Mouse (Mus musculus) granulocyte monocyte progenitor cell, adult 5-6 weeks (primary cell): ENCODE data around the gene Arhgap1. TPM values are rescaled to one million over a fixed set of nuclear protein-coding genes. Genes with fewer than 3 reads are reported as not detected.
A peak's percentile ranks its signal among the peaks of the same experiment; 100 is the strongest.

Experiments used
- ATAC-seq: replicated peaks from 2 replicates; pipeline ENCODE4 v1.8.0; 2016; ENCODE audit warnings: mild to moderate bottlenecking, moderate TSS enrichment, inconsistent platforms; ENCODE audit not compliant: poor library complexity, severe bottlenecking
- total RNA-seq, 2 experiments: library from RNA; stranded (forward) in 1 of 2; stranded (reverse) in 1 of 2; fragments of 200-712, 200-1000 nt in 1 of 2; fragments of >200 nt in 1 of 2; fragmentation: Nextera tagmentation in 1 of 2; gene quantifications; 2 replicates each; pipeline ENCODE4 v1.2.3; 2014 to 2017

The Arhgap1 gene
- total RNA-seq, 2 experiments from 2014 or later: 33.2 to 66.5 TPM

DNA sequence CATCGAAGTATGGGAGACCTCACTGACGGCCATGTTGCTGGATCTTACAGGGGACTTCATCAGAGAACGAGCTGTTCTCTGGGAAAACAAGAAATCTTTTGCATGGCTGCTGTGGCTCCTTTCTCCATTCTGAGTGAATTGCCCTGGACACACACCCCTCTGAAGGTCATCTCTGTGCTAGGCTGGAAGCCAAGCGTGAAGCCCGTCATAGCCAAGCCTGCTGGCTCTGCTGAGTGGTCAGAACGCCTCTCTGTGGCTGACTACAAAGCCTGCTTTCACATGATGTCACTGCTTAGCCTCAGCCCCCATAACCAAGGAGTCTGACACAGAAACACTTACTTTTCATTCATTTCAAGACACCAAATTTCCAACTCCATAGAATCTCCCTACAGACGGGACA, 39.8 kb downstream of the Arhgap1 start:
- ATAC-seq: no peak

DNA sequence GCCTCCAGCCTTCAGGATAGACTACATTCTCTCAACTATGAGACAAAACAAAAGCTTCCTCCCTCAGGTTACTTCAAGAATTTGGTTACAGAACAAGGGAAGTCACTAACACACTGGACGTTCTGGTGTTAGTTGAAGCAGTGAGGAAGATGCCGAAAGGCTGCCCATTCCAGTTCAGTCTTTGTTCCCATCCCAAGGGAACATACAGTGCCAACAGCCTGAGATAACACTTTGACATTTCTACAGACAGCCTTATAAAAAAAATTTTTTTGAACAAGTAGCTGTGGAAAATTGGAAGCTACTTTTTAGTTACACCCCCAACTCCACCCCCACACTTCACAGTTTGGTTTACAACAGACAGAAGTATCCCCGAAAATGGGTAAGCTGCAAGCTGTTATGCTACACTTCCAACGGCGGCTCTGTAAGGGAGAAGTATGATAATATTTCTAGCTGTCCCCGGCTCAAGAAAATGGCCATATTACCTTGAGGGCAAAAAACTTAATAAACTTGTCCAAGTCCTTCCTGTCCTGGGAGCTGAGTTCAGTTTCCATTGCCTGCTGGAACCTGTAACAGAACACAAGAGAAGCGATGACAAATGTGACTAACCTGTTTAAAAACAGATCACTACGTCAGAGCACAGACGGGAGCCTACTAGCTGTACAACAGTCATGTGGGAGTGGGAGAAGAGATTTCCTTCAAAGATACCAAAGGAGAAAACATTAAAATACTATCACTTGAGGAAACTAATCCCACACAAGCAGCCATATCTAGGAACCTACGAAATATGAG, 46.0 kb downstream of the Arhgap1 start:
- ATAC-seq: no peak

DNA sequence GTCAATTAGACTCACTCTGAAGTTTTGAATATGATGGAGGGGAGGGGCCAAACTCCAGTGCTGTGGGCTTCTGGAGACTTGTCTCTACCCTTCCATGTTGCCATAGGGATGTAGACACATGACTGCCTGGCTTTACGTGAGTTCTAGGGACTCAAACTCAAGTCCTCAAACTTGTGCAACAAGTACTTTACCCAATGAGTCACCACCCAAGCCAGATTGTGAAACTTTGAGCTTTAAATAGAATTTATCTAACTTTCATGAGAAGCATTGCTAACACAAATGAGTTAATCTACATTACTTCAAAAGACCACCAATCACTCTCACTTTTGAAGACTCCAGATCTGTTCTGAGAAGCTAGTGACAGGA, 46.5 kb downstream of the Arhgap1 start:
- peak; percentile 100 for ATAC-seq

DNA sequence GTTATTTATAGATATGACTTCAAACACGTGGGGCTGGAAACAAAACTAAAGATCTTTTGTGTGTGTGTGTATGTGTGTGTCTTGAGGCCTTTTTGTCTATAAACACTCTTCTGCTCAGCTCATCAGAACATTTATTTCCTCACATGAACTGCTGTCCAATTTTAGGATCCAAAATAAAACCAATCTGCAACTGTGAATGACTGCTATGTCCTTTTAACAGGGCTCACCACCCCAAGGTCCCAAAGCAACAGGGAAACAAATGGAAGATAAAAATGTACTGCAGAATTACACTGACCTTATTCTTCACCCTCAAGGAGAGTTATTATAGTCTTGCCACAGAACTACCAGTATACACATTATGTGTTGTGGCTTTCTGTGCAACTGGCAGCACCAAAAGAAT, 49.6 kb downstream of the Arhgap1 start:
- no peak for ATAC-seq

DNA sequence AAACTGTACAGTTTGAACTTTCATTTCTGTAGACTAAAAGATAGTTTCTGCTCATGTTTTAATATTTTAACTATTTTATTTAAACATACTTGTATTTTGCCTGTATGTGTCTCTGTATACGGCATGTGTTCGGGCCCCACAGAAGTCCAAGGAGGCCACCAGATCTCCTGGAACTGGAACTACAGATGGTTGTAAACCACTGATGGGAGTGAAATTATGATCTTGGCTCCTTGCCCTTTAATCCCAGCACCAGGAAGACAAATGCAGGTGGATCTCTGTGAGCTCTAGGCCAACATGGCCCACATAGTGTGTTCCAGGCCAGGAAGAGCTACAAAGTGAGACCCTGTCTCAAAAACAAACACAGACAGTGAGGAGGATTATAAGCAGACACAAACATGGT, 51.7 kb downstream of the Arhgap1 start:
- no peak for ATAC-seq

DNA sequence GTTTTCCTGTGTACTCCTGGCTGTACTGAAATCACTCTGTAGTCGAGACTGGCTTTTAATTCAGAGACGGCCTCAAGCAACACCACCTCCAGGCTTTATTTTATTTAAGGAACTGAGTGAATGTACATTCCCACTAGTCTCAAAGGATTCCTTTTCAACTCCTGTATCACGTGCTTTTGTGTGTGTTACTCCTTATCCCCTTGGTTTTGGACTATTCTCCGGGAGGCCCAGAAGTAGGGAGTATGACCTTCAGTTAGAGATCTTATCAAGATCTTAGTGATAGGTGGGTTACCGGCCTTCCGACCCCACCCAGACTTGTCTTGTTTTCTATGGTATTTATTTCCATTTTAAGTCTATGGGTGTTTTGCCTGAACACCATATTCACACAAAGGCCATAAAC, 56.1 kb downstream of the Arhgap1 start:
- ATAC-seq: no peak

DNA sequence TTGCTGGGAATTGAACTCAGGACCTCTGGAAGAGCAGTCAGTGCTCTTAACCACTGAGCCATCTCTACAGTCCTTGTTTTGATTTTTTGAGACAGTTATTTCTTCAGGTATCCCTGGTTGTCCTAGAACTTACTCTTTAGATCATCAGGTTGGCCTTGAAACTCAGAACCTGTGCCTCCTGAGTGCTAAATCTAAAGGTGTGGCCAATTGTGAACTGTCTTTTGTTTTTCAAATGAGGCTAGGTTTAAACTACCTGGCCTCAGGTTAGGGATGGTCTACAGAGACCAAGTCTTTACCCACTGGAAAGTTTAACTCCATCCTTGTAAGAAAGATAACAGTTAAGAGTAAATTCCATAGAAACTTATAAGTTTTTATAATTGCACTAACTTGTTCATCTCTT, 56.8 kb downstream of the Arhgap1 start:
- no peak for ATAC-seq

DNA sequence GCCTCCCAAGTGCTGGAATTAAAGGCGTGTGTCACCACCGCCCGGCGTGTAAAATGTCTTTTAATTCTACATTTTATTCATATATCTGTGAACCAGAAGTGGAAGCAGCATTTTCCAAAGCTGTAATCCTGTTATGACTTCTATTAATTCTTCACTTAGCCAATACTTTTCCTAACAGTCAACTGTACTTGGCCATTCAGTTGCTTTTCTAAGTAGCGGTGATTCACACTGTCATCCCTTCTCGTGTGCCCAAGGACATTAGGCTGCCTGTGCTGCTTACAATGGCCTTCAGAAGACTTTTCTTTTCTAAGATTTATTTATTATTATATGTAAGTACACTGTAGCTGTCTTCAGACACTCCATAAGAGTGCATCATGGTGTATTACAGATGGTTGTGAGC, 58.7 kb downstream of the Arhgap1 start:
- no peak for ATAC-seq

DNA sequence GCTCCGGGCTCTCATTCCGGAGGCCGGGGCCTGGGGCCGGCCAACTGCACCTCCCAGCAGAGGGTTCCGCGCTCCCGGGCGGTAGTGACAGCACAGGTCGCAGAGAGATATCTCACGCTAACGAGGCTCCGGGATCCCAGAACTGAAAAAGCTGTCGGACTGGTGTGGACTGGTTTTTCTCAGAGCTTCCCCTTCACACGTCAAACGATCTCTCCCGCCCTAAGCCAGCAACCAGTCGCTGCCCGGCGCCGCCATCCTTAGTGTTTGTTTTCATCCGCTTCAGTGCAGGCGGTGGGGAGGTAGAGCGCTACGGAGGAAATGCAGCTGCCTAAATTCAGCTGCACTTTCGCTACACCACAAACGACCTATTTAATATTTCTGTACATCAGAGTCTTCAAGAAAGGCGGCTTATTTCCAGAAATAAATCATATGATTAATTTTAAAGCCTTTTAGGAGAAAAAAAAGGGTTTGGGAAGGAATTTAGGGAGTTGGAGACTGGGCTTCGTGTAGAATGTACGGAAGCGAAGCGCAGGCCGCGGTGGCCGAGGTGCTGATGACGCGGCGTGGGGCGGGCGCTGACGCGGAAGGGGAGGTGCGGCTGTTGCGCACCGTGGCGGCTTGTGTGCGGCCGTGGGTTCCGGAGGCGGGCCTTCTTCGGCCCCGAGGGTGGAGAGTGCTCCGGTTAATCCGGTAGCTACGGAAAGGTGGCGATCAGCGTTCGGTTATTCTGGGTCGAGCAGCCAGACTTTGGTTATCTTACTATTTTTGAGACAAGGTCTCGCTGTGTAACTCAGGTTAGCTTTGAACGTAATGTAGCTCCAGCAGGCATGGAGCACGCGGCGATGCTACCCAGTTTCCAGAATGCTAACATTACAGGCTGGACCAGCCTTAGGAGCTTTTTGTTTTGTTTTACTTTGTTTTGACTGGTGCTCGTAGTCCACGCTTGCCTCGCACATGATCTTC, 60.9 kb downstream of the Arhgap1 start, which contains the start of the genes Atg13 and Harbi1:
Atg13 (minus strand) TSS at position 305 of the 963 bp plus-strand sequence.
Harbi1 (plus strand) TSS at position 581 of the 963 bp plus-strand sequence.
- ATAC-seq: peak; percentile 97

DNA sequence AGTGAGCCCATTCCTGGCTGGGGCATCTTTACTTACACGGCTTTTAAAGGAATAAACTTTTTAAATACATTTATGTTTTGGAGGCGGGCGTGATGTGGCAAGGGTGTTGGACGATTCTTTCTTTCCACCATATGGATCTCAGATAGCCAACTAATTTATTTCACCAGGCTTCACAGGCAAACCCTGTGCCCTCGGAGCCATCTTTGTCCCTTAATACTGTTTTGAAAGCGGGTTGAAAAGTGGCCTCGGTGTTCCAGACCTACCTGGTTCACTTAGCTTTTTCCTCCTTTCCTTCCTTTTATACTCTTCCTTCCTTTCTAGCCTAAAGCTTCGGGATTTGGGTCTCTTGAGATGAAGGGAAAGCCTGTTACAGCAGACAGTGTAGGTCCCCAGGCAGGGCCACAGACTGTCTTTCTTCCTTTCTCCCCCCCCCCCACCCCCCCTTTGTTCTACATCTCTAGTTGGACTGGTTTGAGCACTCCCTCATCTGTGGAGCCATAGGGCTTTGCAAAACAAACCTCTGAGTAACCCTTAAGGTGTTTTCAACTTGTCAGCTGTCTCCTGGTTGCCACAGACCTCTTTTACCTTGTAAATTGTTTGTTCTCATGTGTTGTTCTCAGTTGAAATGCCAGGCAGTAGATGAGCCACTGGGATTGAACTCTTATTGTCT, 61.7 kb downstream of the Arhgap1 start:
- ATAC-seq: no peak

DNA sequence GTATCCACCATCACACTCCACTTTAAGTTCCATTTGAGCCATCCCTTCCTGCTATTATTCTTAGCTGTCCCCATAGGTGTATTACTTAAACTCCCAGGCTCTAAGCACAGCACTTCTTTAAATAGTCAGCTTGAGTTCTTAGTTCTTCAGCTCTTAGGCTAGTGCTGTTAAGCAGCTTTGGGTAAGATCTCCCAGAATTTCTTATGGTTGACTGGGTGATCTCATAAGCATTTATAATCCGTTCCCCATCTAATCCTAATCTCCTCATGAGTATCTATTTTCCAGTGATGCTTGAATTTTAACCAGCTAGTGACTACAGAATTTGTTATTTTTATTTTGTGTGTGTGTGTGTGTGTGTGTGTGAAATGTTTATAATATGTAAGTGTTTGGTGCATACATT, 65.3 kb downstream of the Arhgap1 start:
- ATAC-seq: no peak

DNA sequence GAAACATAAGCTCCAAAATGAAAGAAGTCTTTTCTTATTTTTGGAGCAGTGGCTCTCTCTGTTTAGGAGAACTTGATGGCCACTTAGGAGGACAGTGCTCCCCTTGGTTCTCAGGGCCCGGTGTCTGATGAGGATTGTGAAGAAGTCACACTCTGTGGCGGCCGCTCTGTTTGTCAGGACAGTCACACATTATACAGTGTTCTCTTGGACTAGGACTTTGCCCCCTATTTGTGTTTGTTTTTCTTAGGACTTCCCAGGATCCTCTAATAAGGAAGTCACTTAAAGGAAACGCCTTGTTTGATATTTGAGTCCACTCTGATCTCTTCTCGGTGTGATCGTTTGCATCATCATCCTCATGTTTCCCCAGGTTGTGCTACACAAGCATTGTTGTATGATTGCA, 68.6 kb downstream of the Arhgap1 start:
- no peak for ATAC-seq

Other genes starting within 250 kb of the Arhgap1 start
- gene 1110051M20Rik, start 205.2 kb upstream of the Arhgap1 start, total RNA-seq (2014; fragmentation: Nextera tagmentation): 8.8 and 9.6 TPM in 2 replicates
- gene 1110051M20Rik, start 205.2 kb upstream of the Arhgap1 start, total RNA-seq (2017): 5.8 and 6.7 TPM in 2 replicates
- gene Lrp4, start 192.3 kb upstream of the Arhgap1 start, total RNA-seq (2014; fragmentation: Nextera tagmentation): 2.6 and 2.8 TPM in 2 replicates
- 5.2 and 5.4 TPM in 2 replicates for gene Lrp4, start 192.3 kb upstream of the Arhgap1 start, total RNA-seq (2017)
- 44.9 and 84.2 TPM in 2 replicates for gene Ckap5, start 123.1 kb upstream of the Arhgap1 start, total RNA-seq (2014; fragmentation: Nextera tagmentation)
- gene Ckap5, start 123.1 kb upstream of the Arhgap1 start, total RNA-seq (2017): 80.5 and 87.9 TPM in 2 replicates
- not detected in 2 replicates for gene F2, start 13.4 kb upstream of the Arhgap1 start, total RNA-seq (2014; fragmentation: Nextera tagmentation)
- not detected in 2 replicates for gene F2, start 13.4 kb upstream of the Arhgap1 start, total RNA-seq (2017)
- 7.0 and 10.3 TPM in 2 replicates for gene Zfp408, start 69 bp upstream of the Arhgap1 start, total RNA-seq (2014; fragmentation: Nextera tagmentation)
- gene Zfp408, start 69 bp upstream of the Arhgap1 start, total RNA-seq (2017): 5.8 and 8.7 TPM in 2 replicates
- 25.6 and 31.5 TPM in 2 replicates for gene Atg13, start 60.7 kb downstream of the Arhgap1 start, total RNA-seq (2014; fragmentation: Nextera tagmentation)
- gene Atg13, start 60.7 kb downstream of the Arhgap1 start, total RNA-seq (2017): 5.2 and 7.2 TPM in 2 replicates
- gene Harbi1, start 61.0 kb downstream of the Arhgap1 start, total RNA-seq (2014; fragmentation: Nextera tagmentation): 9.2 and 12.2 TPM in 2 replicates
- 10.0 and 18.2 TPM in 2 replicates for gene Harbi1, start 61.0 kb downstream of the Arhgap1 start, total RNA-seq (2017)
- gene Ambra1, start 80.3 kb downstream of the Arhgap1 start, total RNA-seq (2014; fragmentation: Nextera tagmentation): 27.0 and 28.1 TPM in 2 replicates
- 13.3 and 24.6 TPM in 2 replicates for gene Ambra1, start 80.3 kb downstream of the Arhgap1 start, total RNA-seq (2017)